Mouse (Mus musculus): Measurements from ENCODE around the gene Ccdc180. TPM values are rescaled to one million over a fixed set of nuclear protein-coding genes. Genes with fewer than 3 reads are reported as not detected.

Gene Ccdc180
- polyA plus RNA-seq, 1 experiment: 0.29 TPM

DNA sequence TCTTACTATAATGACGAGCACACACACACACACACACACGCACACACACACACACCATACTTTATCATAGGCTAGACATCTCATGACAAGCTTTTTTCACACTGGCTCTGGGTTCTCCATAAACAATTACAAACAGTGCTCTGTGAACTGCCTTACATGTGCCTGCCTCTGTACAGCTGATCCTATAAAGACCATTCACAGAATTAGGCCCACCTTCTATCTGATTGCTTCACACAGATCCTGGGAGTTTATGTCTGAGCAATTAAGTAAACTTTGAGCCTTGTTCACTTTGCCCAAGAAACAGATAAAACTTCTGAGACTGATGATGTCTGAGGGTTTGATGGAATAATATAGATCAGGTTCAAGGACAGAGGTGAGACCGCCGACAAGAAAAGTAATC lies 21.8 kb downstream of the Ccdc180 start:
- H3K27ac ChIP-seq (ENCODE audit: insufficient read depth, low read length): no peak overlapping the region
- TF ChIP-seq POLR2A (IDR thresholded peaks at IDR 0.05; ENCODE audit: borderline replicate concordance, insufficient read depth, low read length) (no peak), CTCF (IDR thresholded peaks at IDR 0.05; ENCODE audit: borderline replicate concordance, insufficient read depth, low read depth, low read length) (no peak)
- H3K4me1 ChIP-seq (ENCODE audit: control insufficient read depth, insufficient read depth, low read length): no peaks in the 10 kb centered on the region
- no peak for DNase-seq
- H3K27me3 ChIP-seq (ENCODE audit: control insufficient read depth, insufficient read depth, low read length): no peaks in the 10 kb centered on the region
- no peak overlapping the region for H3K4me3 ChIP-seq (replicated peaks; ENCODE audit: insufficient read depth, low read depth, low read length)
- WGBS: 93% methylated on average over 4 of the region's 4 CpGs

DNA sequence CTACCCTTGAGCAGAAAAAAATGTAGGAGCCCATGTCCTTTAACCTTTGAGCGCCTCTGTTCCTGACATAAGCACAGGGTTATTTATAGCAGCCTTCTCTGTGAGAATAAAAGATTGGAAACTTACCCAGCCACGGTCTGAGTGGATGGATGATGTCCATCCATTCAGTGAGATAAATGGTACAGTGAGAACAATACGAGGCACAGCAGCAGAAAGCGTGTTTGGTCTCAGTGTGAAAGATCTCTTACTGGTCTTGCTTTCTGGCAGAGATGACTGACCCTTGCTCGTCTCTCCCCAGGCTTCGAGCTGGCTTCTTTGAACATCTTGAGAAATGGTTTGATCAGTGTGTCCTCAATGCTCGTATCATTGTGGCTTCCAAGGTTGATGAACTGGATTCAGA lies 27.0 kb downstream of the Ccdc180 start:
- H3K27me3 ChIP-seq (ENCODE audit: control insufficient read depth, insufficient read depth, low read length): no peaks in the 10 kb centered on the region
- H3K27ac ChIP-seq (ENCODE audit: insufficient read depth, low read length): no peak overlapping the region
- H3K4me1 ChIP-seq (ENCODE audit: control insufficient read depth, insufficient read depth, low read length): no peaks in the 10 kb centered on the region
- no peak for TF ChIP-seq CTCF (IDR thresholded peaks at IDR 0.05; ENCODE audit: borderline replicate concordance, insufficient read depth, low read depth, low read length)
- H3K4me3 ChIP-seq (replicated peaks; ENCODE audit: insufficient read depth, low read depth, low read length): no peak overlapping the region
- no peak for DNase-seq
- WGBS: 53% methylated on average over 7 of the region's 7 CpGs

DNA sequence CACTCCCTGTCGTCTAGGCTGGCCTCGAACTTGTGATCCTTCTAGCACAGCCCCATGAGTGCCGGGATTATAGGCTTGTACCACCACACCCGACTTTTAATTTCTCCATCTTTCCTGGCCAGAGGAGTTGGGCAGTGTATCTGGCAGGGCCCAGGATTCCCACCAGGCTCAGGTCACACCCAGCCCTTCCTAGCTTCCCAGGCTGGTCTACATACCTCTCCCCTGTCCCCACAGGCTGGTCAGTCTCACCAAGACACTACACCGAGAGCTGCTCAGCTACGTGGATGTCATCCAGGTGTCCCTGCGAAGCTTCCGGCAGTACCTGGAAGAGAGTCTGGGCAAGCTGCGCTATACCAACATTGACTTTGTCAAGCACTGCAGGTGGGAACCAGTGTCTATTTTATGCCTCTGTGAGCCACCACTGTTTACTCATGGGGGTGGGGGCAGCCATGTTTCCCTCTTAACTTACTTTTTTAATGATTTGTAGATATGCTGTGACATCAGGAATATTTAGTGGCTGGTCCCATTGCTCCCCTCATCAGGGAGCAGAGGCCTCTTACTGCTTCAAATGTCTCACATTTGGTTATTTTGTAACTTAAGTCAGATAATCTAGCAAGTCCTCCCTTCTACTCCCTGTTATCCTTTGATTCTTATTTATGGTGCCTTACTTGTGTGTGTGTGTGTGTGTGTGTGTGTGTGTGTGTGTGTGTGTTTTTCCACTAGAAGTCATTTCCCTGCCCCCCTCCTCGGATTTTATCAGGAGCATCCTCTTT lies 31.7 kb downstream of the Ccdc180 start:
- H3K27ac ChIP-seq (ENCODE audit: insufficient read depth, low read length): no peak overlapping the region
- no peaks in the 10 kb centered on the region for H3K4me1 ChIP-seq (ENCODE audit: control insufficient read depth, insufficient read depth, low read length)
- H3K27me3 ChIP-seq (ENCODE audit: control insufficient read depth, insufficient read depth, low read length): no peaks in the 10 kb centered on the region
- no peak overlapping the region for H3K4me3 ChIP-seq (replicated peaks; ENCODE audit: insufficient read depth, low read depth, low read length)
- no peak for DNase-seq
- 90% methylated on average over 10 of the region's 10 CpGs for WGBS
- TF ChIP-seq CTCF (IDR thresholded peaks at IDR 0.05; ENCODE audit: borderline replicate concordance, insufficient read depth, low read depth, low read length): no peak
- TF ChIP-seq POLR2A (IDR thresholded peaks at IDR 0.05; ENCODE audit: borderline replicate concordance, insufficient read depth, low read length): no peak

DNA sequence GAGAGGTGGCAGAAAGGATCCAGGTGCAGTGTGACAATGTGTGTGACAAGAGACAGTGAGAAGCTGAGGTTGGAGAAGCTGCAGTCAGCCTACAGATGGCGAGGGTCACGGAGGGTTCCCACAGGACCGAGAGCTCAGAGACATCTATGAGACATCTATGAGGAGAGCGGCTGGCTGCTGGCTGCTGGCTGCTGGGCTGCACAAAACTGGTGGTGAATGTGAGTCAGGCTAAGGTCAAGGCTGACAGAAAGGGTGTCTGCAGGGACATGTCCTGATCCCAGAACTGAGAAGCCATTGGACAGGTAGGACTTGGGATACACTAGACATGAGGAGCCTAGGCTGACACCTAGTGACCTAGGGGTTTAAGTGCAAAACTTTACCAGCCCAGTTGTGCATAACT lies 33.9 kb downstream of the Ccdc180 start:
- H3K4me1 ChIP-seq (ENCODE audit: control insufficient read depth, insufficient read depth, low read length): no peaks in the 10 kb centered on the region
- 80% methylated on average over 4 of the region's 4 CpGs for WGBS
- H3K27ac ChIP-seq (ENCODE audit: insufficient read depth, low read length): no peak overlapping the region
- TF ChIP-seq CTCF (IDR thresholded peaks at IDR 0.05; ENCODE audit: borderline replicate concordance, insufficient read depth, low read depth, low read length): no peak
- TF ChIP-seq POLR2A (IDR thresholded peaks at IDR 0.05; ENCODE audit: borderline replicate concordance, insufficient read depth, low read length): no peak
- no peak for DNase-seq
- H3K27me3 ChIP-seq (ENCODE audit: control insufficient read depth, insufficient read depth, low read length): no peaks in the 10 kb centered on the region
- no peak overlapping the region for H3K4me3 ChIP-seq (replicated peaks; ENCODE audit: insufficient read depth, low read depth, low read length)

DNA sequence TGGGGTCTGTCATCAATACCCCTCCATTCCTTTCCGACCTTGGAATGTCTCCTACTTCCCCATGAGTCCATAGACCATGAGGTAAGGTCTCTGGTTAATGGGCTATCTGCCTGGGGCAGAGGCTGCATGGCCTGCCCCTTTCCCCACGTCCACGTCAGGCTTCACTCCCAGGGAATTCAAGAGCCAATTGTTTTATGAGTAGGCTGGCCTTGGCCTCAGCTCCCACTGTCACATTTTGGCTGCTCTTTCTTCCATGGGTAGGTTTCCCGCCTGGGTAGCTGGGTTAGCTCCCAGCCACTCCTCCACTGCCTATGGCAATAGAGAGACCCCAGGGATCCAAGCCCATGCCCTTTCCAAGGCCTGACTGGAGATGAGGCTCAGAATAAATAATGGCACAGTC lies 38.5 kb downstream of the Ccdc180 start:
- Histone ChIP-seq H3K27me3 (ENCODE audit: control insufficient read depth, insufficient read depth, low read length) (no peaks in the 10 kb centered on the region), H3K4me1 (ENCODE audit: control insufficient read depth, insufficient read depth, low read length) (no peaks in the 10 kb centered on the region), H3K4me3 (replicated peaks; ENCODE audit: insufficient read depth, low read depth, low read length) (no peak overlapping the region), H3K27ac (ENCODE audit: insufficient read depth, low read length) (no peak overlapping the region)
- no peak for TF ChIP-seq POLR2A (IDR thresholded peaks at IDR 0.05; ENCODE audit: borderline replicate concordance, insufficient read depth, low read length)
- no peak for TF ChIP-seq CTCF (IDR thresholded peaks at IDR 0.05; ENCODE audit: borderline replicate concordance, insufficient read depth, low read depth, low read length)
- no peak for DNase-seq
- WGBS: 44% methylated on average over 4 of the region's 4 CpGs

DNA sequence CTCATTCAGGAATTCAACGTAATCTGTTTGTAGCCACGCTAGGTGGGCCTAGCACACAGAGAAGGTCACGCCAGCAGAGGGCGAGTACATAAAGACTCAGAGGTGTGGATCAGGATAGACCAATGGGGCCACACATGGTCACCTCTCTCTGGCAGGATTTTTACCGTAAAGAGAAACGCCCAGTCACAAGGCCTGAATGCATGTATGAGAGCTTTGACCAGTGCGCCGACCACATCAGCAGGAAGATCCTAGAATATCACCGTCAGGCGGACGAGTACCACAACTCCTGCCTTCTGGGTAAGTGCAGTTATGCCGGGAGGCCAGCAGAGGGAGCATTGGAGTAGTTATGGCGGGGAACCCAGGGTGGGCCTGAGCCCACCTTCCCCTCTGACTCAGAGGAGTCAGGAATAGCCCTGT lies 51.5 kb downstream of the Ccdc180 start:
- H3K27ac ChIP-seq (ENCODE audit: insufficient read depth, low read length): no peak overlapping the region
- WGBS: 26% methylated on average over 13 of the region's 13 CpGs
- H3K4me1 ChIP-seq (ENCODE audit: control insufficient read depth, insufficient read depth, low read length): no peaks in the 10 kb centered on the region
- H3K4me3 ChIP-seq (replicated peaks; ENCODE audit: insufficient read depth, low read depth, low read length): no peak overlapping the region
- peak; percentile 17 to 30 for DNase-seq
- no peaks in the 10 kb centered on the region for H3K27me3 ChIP-seq (ENCODE audit: control insufficient read depth, insufficient read depth, low read length)
- TF ChIP-seq CTCF (IDR thresholded peaks at IDR 0.05; ENCODE audit: borderline replicate concordance, insufficient read depth, low read depth, low read length): peak; percentile 78; the same call in 1 of the 2 replicates
- no peak for TF ChIP-seq POLR2A (IDR thresholded peaks at IDR 0.05; ENCODE audit: borderline replicate concordance, insufficient read depth, low read length)

DNA sequence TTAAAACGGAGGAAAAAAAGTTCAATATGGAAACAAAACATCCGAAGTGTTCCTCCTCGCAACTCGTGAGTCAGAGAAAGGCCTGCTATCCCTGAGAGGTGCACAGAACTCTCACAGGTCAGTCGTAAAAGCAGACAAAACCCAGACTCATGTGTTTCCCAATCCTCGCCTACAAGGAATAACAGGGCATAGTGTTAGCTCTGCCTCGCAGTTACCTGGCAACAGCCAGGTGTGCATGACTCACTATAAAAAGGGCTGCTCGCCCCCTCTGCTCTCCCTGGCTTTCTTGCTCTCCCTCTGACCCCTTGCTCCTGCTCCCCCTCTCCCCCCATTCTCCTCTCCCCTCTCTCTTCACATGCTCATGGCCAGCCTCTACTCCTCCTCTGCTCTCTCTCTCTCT lies 57.6 kb downstream of the Ccdc180 start:
- Histone ChIP-seq H3K27ac (ENCODE audit: insufficient read depth, low read length) (no peak overlapping the region), H3K4me1 (ENCODE audit: control insufficient read depth, insufficient read depth, low read length) (no peaks in the 10 kb centered on the region), H3K27me3 (ENCODE audit: control insufficient read depth, insufficient read depth, low read length) (no peaks in the 10 kb centered on the region), H3K4me3 (replicated peaks; ENCODE audit: insufficient read depth, low read depth, low read length) (no peak overlapping the region)
- no peak for DNase-seq
- TF ChIP-seq CTCF (IDR thresholded peaks at IDR 0.05; ENCODE audit: borderline replicate concordance, insufficient read depth, low read depth, low read length): no peak
- TF ChIP-seq POLR2A (IDR thresholded peaks at IDR 0.05; ENCODE audit: borderline replicate concordance, insufficient read depth, low read length): no peak
- 86% methylated on average over 8 of the region's 8 CpGs for WGBS

DNA sequence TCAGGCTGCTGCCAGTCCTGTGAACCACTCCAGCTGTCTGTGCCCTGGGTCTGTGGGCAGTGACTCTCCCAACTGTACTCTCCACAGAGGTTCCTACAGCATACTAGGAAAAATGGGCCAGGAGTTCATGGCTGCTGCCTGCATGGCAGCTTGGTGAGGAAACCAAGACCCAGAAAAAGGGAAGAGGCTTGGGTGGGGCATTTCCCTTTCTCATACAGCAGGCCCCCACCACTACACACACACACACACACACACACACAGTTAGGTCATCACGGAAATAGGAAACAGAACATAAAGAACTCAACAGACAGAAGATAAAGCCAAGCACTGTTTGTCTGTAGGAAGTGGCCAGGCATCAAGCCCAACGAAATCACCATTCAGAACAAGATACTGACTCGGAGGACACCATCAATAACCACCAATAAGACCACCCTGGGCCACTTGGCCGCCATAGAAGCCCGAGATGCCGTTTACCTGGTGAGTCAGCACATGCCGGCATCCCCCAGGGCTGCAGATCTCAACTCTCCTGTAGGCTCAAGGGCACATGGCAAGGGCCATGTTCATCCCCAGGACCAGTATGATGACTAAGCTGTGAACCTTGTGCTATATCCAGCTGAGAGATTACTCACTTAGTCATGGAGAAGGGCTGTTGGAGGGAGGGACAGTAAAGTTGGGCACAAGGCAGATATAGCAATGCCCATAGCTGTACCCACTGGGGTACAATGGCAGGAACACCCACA lies 59.2 kb downstream of the Ccdc180 start:
- Histone ChIP-seq H3K27ac (ENCODE audit: insufficient read depth, low read length) (no peak overlapping the region), H3K4me1 (ENCODE audit: control insufficient read depth, insufficient read depth, low read length) (no peaks in the 10 kb centered on the region), H3K27me3 (ENCODE audit: control insufficient read depth, insufficient read depth, low read length) (no peaks in the 10 kb centered on the region), H3K4me3 (replicated peaks; ENCODE audit: insufficient read depth, low read depth, low read length) (no peak overlapping the region)
- DNase-seq: no peak
- WGBS: 80% methylated on average over 7 of the region's 7 CpGs
- TF ChIP-seq POLR2A (IDR thresholded peaks at IDR 0.05; ENCODE audit: borderline replicate concordance, insufficient read depth, low read length) (no peak), CTCF (IDR thresholded peaks at IDR 0.05; ENCODE audit: borderline replicate concordance, insufficient read depth, low read depth, low read length) (no peak)

Data from cerebellum, adult 2 months (tissue).